Mouse (Mus musculus) E14TG2a.4 (cell line): ENCODE data around the gene Irf2bpl.
A peak's percentile ranks its signal among the peaks of the same experiment; 100 is the strongest.

Experiments used
- H3K27me3 ChIP-seq: 2 replicates; pipeline ENCODE4 v1.6.1; 2014; ENCODE audit warnings: low read length, control low read depth; ENCODE audit not compliant: insufficient read depth
- H3K36me3 ChIP-seq: 2 replicates; pipeline ENCODE4 v1.6.1; 2014; ENCODE audit warnings: low read length, control low read depth; ENCODE audit not compliant: insufficient read depth
- H3K4me1 ChIP-seq: replicated peaks from 2 replicates; pipeline ENCODE4 v1.6.1; 2014; ENCODE audit warnings: low read depth, low read length, control low read depth
- H3K4me3 ChIP-seq: replicated peaks from 2 replicates; pipeline ENCODE4 v1.5.1; 2014; ENCODE audit warnings: mild to moderate bottlenecking, low read length
- H3K9me3 ChIP-seq: 2 replicates; pipeline ENCODE4 v1.6.1; 2014; ENCODE audit warnings: low read length, control low read depth
- CTCF ChIP-seq: conservative IDR thresholded peaks from 2 replicates; pipeline ENCODE4 v1.5.1; 2014; ENCODE audit warnings: low read length
- NANOG ChIP-seq: IDR thresholded peaks from 2 replicates; pipeline ENCODE4 v1.6.1; 2014; ENCODE audit warnings: borderline replicate concordance, low read length, mixed read lengths
- POU5F1 ChIP-seq: IDR thresholded peaks from 2 replicates; pipeline ENCODE4 v1.6.1; 2014; ENCODE audit warnings: low read length, borderline replicate concordance

Irf2bpl gene

DNA sequence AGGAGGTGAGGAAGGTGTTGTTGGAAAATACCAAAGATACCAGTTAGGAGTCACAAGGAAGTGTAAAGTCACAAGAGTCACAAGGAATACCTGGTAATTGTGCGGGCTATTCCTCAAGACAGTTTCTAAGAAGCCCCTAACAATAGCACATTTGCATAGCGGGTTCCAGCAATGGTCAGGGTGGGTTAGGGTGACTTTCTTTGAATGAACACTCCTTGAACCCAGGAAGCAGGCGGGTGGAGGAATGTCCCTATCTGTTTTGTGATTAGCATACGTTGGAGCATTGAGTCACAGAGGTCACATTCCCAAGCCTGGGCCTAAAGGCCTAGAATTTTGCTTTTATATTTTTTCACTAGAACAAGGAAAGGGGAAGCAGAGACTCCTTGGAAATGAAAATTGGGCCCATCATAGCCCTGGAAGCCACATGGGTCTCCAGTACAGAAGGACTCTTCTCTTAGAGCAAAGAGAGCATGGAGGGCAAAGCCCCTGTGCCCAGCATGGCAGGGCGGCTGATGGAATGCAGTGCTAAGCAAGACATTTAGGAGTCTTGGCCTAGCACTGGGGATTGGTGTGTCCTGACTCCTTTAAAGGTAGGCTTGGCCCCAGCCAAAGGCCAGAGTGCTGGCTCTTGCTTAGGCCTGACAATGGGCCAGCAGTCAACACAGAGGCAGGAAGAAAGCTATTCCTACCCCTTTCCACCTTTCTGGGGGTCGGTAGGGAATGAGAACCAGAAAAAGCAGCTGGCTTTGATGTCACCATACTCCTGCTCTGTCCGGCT, 32.4 kb upstream of the Irf2bpl start:
- no peaks in the 10 kb centered on the region for H3K9me3 ChIP-seq
- no peaks in the 10 kb centered on the region for H3K27me3 ChIP-seq
- peaks cover 91% of the 10 kb centered on the region for H3K4me1 ChIP-seq
- H3K36me3 ChIP-seq: no peaks in the 10 kb centered on the region
- H3K4me3 ChIP-seq: peak overlapping the region; percentile 60
- TF ChIP-seq POU5F1 (no peak), NANOG (no peak), CTCF (no peak)

DNA sequence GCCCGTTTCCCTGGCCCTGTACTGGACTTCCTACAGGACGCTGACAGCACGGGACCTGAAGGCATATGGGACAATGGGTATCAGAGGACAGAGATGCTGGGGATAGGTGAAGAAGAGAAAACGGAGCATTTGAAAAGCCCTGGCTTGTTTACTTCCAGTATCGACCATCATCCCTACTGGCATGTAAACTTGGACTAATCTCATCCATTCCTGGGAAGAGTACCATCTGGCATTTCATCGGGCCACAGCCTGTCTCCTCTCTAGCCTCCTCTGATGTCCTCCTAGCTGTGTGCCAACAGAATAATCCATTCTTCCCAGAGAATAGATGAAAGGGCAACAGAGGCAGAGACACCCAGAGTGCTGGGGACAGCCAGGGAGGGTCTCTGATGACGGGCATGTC, 31.0 kb upstream of the Irf2bpl start:
- Histone ChIP-seq H3K4me1 (peaks cover 95% of the 10 kb centered on the region), H3K9me3 (no peaks in the 10 kb centered on the region)
- no peak for TF ChIP-seq NANOG
- TF ChIP-seq POU5F1: no peak
- TF ChIP-seq CTCF: no peak

DNA sequence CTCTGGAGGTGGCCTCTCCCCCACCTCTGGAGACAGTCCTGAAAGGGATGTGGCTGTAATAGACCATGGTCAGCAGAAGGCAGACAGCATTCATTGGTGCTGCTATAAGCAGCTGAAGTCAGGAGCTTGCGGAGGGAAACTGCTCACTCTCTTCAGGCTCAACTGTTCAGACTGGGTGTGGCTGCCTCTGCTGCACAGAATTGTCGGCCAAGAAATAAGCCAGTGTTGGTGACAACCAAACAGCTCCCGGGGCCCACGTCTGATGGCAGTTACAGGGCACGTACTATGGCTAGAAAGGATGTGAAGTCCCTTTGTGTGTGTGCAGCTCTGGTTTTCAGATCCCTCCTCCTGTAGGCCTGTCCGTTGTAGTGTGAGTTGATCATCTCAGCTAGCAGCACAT, 30.2 kb upstream of the Irf2bpl start:
- no peak for TF ChIP-seq POU5F1
- TF ChIP-seq NANOG: no peak
- TF ChIP-seq CTCF: no peak
- Histone ChIP-seq H3K4me1 (peaks cover 94% of the 10 kb centered on the region), H3K27me3 (no peaks in the 10 kb centered on the region)

More for the DNA sequence above, 31.0 kb upstream of the Irf2bpl start:
- Histone ChIP-seq H3K27me3 (no peaks in the 10 kb centered on the region), H3K36me3 (no peaks in the 10 kb centered on the region), H3K4me3 (peak overlapping the region; percentile 80; the same call in 1 of the 2 replicates)

DNA sequence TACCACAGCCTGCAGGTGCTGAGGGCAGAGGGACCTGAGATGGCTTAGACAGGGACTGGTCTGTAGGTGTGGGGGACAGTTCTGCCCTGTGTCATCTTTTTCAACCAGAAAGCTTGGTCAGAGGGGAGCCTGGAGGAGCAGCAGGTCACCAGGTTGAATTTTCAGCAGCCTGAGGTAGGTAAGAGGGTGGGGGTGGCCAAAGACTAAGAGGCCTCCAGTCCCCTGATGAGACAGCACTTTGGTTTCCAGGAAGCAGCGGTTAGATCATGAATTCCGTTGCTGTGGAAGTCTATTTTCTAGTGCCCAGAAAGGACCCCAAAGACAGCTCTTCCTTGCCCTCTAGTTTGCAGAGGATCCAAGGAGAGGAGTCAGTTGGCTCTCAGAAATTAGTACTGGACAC, 29.8 kb upstream of the Irf2bpl start:
- H3K4me3 ChIP-seq: peak overlapping the region; percentile 80
- H3K36me3 ChIP-seq: no peaks in the 10 kb centered on the region
- no peaks in the 10 kb centered on the region for H3K9me3 ChIP-seq
- TF ChIP-seq CTCF: no peak
- no peak for TF ChIP-seq NANOG
- no peak for TF ChIP-seq POU5F1
- no peaks in the 10 kb centered on the region for H3K27me3 ChIP-seq
- H3K4me1 ChIP-seq: peaks cover 94% of the 10 kb centered on the region

More for the DNA sequence above, 30.2 kb upstream of the Irf2bpl start:
- Histone ChIP-seq H3K9me3 (no peaks in the 10 kb centered on the region), H3K4me3 (peak overlapping the region; percentile 80), H3K36me3 (no peaks in the 10 kb centered on the region)

DNA sequence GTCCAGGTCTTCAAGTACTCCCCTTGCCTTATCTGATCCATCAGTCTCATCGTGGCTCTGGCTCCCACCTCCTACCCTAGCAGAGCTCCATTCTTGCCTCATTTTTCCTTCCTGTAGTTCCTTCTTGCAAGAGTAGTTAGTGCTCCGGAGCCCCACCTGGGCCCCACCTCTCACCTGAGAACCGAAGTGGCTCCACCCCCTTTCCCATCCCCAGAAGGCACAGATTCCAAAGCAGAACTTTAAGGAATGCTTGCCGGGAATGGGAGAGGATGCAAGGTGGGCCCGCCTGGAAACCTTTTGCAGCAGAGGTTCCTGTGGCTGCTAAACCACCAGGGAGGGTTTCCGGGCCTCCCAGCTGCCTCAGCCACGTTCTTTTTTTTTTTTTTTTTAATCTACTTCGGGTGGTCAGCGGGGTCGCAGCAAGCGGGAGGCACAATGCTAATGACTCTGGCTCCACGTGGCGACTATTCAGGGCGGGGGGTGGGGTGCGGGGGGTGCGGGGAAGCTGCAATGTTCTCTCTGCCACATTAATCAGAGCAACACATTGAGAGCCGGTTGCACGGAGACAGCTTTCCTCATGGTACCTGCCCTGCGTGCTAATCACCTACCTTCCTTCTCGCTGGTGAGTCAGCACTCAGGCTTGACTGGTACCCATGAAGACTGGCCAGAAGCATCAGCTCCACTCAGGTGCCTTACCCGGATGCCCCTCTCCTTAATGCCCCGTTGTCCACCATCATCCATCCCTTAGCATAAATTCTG, 27.9 kb upstream of the Irf2bpl start:
- Histone ChIP-seq H3K9me3 (no peaks in the 10 kb centered on the region), H3K4me1 (peaks cover 94% of the 10 kb centered on the region), H3K4me3 (peak overlapping the region; percentile 80), H3K36me3 (no peaks in the 10 kb centered on the region), H3K27me3 (no peaks in the 10 kb centered on the region)
- TF ChIP-seq POU5F1 (no peak), NANOG (no peak), CTCF (no peak)

DNA sequence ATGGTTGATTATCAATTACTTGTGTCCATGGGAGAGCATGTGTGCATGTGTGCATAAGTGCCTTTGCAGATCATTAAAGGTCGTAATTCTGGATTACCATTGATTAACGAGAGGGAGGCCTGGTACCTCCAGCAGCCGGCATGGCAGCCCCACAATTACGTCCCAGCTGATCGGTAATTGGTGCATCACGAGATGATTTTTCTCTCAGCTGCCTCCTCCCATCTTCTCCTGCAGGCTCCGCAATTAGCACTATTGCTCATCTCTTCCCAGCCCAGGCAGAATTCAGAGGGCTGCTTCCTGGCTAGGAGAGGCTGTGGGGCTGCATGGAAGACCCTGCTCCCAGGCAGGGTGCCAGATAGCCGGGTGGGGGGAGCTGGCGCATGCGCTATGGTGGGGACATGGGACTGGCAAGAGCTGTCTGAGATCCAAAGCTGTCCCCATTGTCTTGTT, 26.9 kb upstream of the Irf2bpl start:
- TF ChIP-seq NANOG (no peak), POU5F1 (no peak), CTCF (no peak)
- Histone ChIP-seq H3K27me3 (no peaks in the 10 kb centered on the region), H3K9me3 (no peaks in the 10 kb centered on the region), H3K4me3 (peak overlapping the region; percentile 80), H3K4me1 (peaks cover 94% of the 10 kb centered on the region), H3K36me3 (no peaks in the 10 kb centered on the region)

DNA sequence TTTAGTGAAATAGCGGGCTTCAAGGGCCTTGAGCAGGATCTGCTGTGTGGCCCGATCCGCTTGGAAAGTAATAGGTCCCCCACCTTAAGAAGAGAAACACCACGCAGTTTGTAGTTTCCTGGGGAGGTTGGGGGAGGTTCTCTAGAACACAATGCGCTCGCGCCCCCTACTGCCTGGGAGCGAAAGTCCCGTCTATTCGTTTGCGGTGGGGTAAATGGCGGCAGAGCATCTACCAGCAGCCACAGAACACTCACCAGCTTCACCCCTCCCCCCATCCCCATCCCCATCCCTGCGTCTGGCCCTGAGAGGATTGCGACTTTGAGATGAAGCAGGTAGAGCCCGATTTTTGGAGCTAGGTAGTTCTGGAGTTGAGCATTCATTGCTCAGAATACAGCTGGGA, 21.8 kb upstream of the Irf2bpl start:
- H3K4me3 ChIP-seq: 0 out of 2 replicates have a peak overlapping the region, but pooled peaks have one; percentile 46
- no peaks in the 10 kb centered on the region for H3K9me3 ChIP-seq
- H3K36me3 ChIP-seq: no peaks in the 10 kb centered on the region
- TF ChIP-seq CTCF: peak; percentile 55
- TF ChIP-seq POU5F1: no peak
- TF ChIP-seq NANOG: no peak
- H3K4me1 ChIP-seq: peaks cover 92% of the 10 kb centered on the region
- H3K27me3 ChIP-seq: no peaks in the 10 kb centered on the region

DNA sequence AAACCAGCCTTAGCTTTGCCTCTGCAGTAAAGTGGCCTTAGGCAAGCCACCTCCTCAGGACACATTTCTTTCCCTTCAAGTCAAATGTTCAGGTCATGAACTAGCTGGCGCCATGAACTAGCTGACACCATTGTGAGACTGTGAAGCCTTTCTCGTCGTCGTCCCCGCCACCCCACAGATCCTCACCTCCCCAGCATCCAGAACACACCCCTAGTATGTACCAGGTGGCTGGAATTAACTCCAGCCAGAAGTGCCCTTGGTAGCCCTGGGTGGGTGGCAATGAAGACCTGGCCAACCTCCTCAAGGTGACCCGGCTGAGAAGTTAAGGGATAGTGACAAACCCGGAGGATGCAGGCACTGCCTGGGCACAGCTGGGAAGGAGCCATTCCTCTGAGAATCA, 21.3 kb upstream of the Irf2bpl start:
- Histone ChIP-seq H3K4me3 (peak overlapping the region; percentile 46; the same call in 1 of the 2 replicates), H3K4me1 (peaks cover 90% of the 10 kb centered on the region), H3K9me3 (no peaks in the 10 kb centered on the region), H3K36me3 (no peaks in the 10 kb centered on the region), H3K27me3 (no peaks in the 10 kb centered on the region)
- TF ChIP-seq CTCF (no peak), POU5F1 (no peak), NANOG (no peak)
